ENCODE assay signal across 19 mouse cellular contexts in the genomic region with DNA sequence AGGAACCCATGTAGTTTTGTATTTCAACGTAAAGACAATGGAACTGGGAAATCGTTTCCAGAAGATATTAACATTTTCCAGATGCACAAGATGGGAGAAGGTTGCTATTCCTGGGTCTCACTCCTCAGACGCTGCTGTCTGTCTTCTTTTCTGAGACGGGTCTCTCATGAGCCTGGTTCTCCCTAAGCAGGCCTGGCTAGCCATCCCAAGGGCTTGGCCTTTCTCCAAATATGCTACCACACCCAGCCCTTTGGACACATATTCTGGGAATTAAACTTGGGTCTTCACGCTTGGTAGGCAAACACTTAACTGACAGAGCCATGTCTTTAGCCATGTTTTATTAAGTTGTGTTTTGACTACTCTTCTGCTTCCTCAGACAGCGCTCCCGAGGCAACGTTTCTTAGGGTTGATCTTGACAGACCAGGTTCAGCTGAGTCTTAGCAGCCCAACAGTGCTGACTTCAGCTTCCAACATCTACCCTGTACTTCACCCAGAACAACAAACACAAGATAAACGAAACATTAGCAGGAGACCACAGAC. TPM values are rescaled to one million over a fixed set of nuclear protein-coding genes. Genes with fewer than 3 reads are reported as not detected.
DNase-seq lines count a peak whose midpoint lies in the region; ATAC-seq and TF ChIP-seq lines count a peak whose summit lies in the region.
"Had no signal": no experiment of that assay in that cellular context is flagged by ENCODE, and none has a peak within 500 bp of the region (broad histone marks: within the 10 kb centered on the region; RNA-seq: fewer than 3 reads in every experiment).

No protein-coding gene starts in this region.

- 58% methylated on average over 9 of the region's 9 CpGs for WGBS in stomach, embryonic 16.5 days

- peak overlapping the region; percentile 82 for H3K27ac ChIP-seq in left cerebral cortex, adult 2 months
- peak overlapping the region; percentile 44; the same call in 1 of the 2 replicates for H3K27ac ChIP-seq in stomach, embryonic 16.5 days (ENCODE audit: low read length)
- H3K27ac ChIP-seq: hindbrain, embryonic 14.5 days; liver, embryonic 12.5 days; neural tube, embryonic 13.5 days had no signal

- no peak overlapping the region for H3K9ac ChIP-seq in stomach, embryonic 16.5 days (ENCODE audit: low read length)
- H3K9ac ChIP-seq: heart, embryonic 12.5 days; hindbrain, embryonic 14.5 days; liver, embryonic 12.5 days; lung, embryonic 14.5 days; neural tube, embryonic 13.5 days had no signal

- peak; percentile 9 for DNase-seq in gastrocnemius, postnatal 14 days
- no peak for DNase-seq in gastrocnemius, postnatal 36 days
- no peak for DNase-seq in left cerebral cortex, adult 2 months (ENCODE audit: extremely low spot score in 1 of 2, low spot score in 2 of 2)
- no peak for DNase-seq in left cerebral cortex, adult 18-20 months (ENCODE audit: low spot score in 2 of 2)
- peak; percentile 43 for DNase-seq in adipocyte (ENCODE audit: low spot score)
- DNase-seq: B cell, adult 2 months; cerebellum, adult 2 months; kidney, adult 11 months; kidney, postnatal 10 days; left cerebral cortex, postnatal 4 days; lung, embryonic 14.5 days; lung, postnatal 4 days; thymus, postnatal 4 days had no signal

- no peaks in the 10 kb centered on the region for H3K9me3 ChIP-seq in stomach, embryonic 16.5 days (replicated peaks; ENCODE audit: control insufficient read depth, low read length)
- H3K9me3 ChIP-seq: heart, embryonic 12.5 days; liver, embryonic 12.5 days; neural tube, embryonic 13.5 days had no signal

- no peak for TF ChIP-seq CTCF in left cerebral cortex, adult 2 months (IDR thresholded peaks at IDR 0.05)

- H3K4me1 ChIP-seq in stomach, embryonic 16.5 days (ENCODE audit: control insufficient read depth, insufficient read depth, low read length): no peaks in the 10 kb centered on the region
- H3K4me1 ChIP-seq: liver, embryonic 12.5 days; neural tube, embryonic 13.5 days had no signal

- no peak overlapping the region for H3K4me2 ChIP-seq in stomach, embryonic 16.5 days (ENCODE audit: low read depth, low read length)
- H3K4me2 ChIP-seq: heart, embryonic 12.5 days; hindbrain, embryonic 14.5 days; liver, embryonic 12.5 days; lung, embryonic 14.5 days; neural tube, embryonic 13.5 days had no signal

- no peaks in the 10 kb centered on the region for H3K36me3 ChIP-seq in stomach, embryonic 16.5 days (ENCODE audit: control insufficient read depth, insufficient read depth, low read length)
- H3K36me3 ChIP-seq: neural tube, embryonic 13.5 days had no signal

- no peaks in the 10 kb centered on the region for H3K27me3 ChIP-seq in stomach, embryonic 16.5 days (ENCODE audit: control insufficient read depth, insufficient read depth, low read length)
- H3K27me3 ChIP-seq: heart, embryonic 12.5 days; liver, embryonic 12.5 days; neural tube, embryonic 13.5 days had no signal

- intact Hi-C loops in gastrocnemius, postnatal 14 days (cut with DNase I; ENCODE audit: low total_unique reads): loop anchor here (5.0 kb wide), 1 partner anchor 153 kb away; no protein-coding TSS in a partner anchor
- intact Hi-C loops in gastrocnemius, postnatal 36 days (cut with DNase I): loop anchor here (5.0 kb wide), 1 partner anchor 88 kb away; no protein-coding TSS in a partner anchor
- intact Hi-C loops in left cerebral cortex, adult 2 months (cut with DNase I): loop anchor here (2.0 to 5.0 kb wide), 2 partner anchors 48 to 88 kb away; no protein-coding TSS in a partner anchor

- no peak overlapping the region for H3K4me3 ChIP-seq in left cerebral cortex, adult 2 months
- H3K4me3 ChIP-seq in stomach, embryonic 16.5 days (replicated peaks; ENCODE audit: low read length): no peak overlapping the region
- H3K4me3 ChIP-seq: heart, embryonic 12.5 days; liver, embryonic 12.5 days; neural tube, embryonic 13.5 days had no signal

- ATAC-seq in stomach, embryonic 16.5 days (ENCODE audit: insufficient read depth, low FRiP score): no peak
- no peak for ATAC-seq in monocyte, adult 5-6 weeks (replicated peaks; ENCODE audit: insufficient number of reproducible peaks, low FRiP score, low TSS enrichment, poor library complexity, severe bottlenecking)
- ATAC-seq: liver, embryonic 12.5 days had no signal

RNA-seq across cellular contexts. Expression of a gene that starts 18.5 kb away (rescaled TPM):
- total RNA-seq in gastrocnemius, postnatal 14 days (2021): 1 to 10 TPM; 2.3 to 2.8 TPM
- 1 to 10 TPM; 1.8 to 2.0 TPM for total RNA-seq in gastrocnemius, postnatal 36 days (2021)
- total RNA-seq in left cerebral cortex, adult 2 months (2021): 1 to 10 TPM; 6.7 to 6.8 TPM
- total RNA-seq in left cerebral cortex, adult 18-20 months (2021): 1 to 10 TPM; 5.5 to 7.0 TPM
- polyA plus RNA-seq in stomach, embryonic 16.5 days (2015; fragmentation: Nextera tagmentation; extraction: Ambion mirVana): 8.7 and 9.1 TPM in 2 replicates
- total RNA-seq in monocyte, adult 5-6 weeks (2017): 9.2 to 22.9 TPM (median 13.1 TPM) in 3 replicates

RNA-seq across cellular contexts. Expression of a gene that starts 46.9 kb away (rescaled TPM):
- 10 to 100 TPM in 1 of 2 experiments, 1 to 10 TPM in 1; 8.9 to 15.3 TPM for total RNA-seq in gastrocnemius, postnatal 14 days (2021)
- 10 to 100 TPM in 1 of 2 experiments, 1 to 10 TPM in 1; 7.2 to 12.0 TPM for total RNA-seq in gastrocnemius, postnatal 36 days (2021)
- 10 to 100 TPM; 14.6 to 18.6 TPM for total RNA-seq in left cerebral cortex, adult 2 months (2021)
- 10 to 100 TPM; 17.6 to 19.0 TPM for total RNA-seq in left cerebral cortex, adult 18-20 months (2021)
- 38.5 and 48.1 TPM in 2 replicates for polyA plus RNA-seq in stomach, embryonic 16.5 days (2015; fragmentation: Nextera tagmentation; extraction: Ambion mirVana)
- 262 to 469 TPM (median 399 TPM) in 3 replicates for total RNA-seq in monocyte, adult 5-6 weeks (2017)

Comparison
In these comparisons a context has a peak if more than half of its experiments do, and no peak if none do; other contexts are left out.
1. DNase-seq: peak in gastrocnemius, postnatal 14 days (single experiment) and adipocyte (single experiment); none in gastrocnemius, postnatal 36 days (0 of 2), left cerebral cortex, adult 2 months (0 of 2) and left cerebral cortex, adult 18-20 months (0 of 2).
2. RNA of a gene that starts 46.9 kb away (total RNA-seq): 262 to 469 TPM in monocyte, adult 5-6 weeks; 17.6 to 19.0 TPM in left cerebral cortex, adult 18-20 months, 14.6 to 18.6 TPM in left cerebral cortex, adult 2 months, 8.9 to 15.3 TPM in gastrocnemius, postnatal 14 days and 7.2 to 12.0 TPM in gastrocnemius, postnatal 36 days; every median in the first group is over 10 times any median in the second.